Mouse (Mus musculus): ENCODE measurements around the gene Stk17b.

GRCm38 (mm10) chr1:53782079-53782478 is 2.9 kb downstream of the Stk17b start:
- TF ChIP-seq CTCF (IDR thresholded peaks at IDR 0.05; ENCODE audit: low read depth) (no peak), EP300 (optimal IDR thresholded peaks at IDR 0.05) (no peak)
